Mouse (Mus musculus): ENCODE results near the gene Spata2l. TPM values are rescaled to one million over a fixed set of nuclear protein-coding genes. Genes with fewer than 3 reads are reported as not detected.

Gene Spata2l
- total RNA-seq (2023): 11.0 TPM

GRCm38 (mm10) chr8:123235520-123236497 lies at the start of gene Spata2l:
Gene Spata2l (minus strand): TSS chr8:123236233.

GRCm38 (mm10) chr8:123254099-123254885 lies 18.3 kb upstream of the Spata2l start, which contains the start of the genes Zfp276 and Vps9d1:
Gene Zfp276 (plus strand): TSS chr8:123254195.
Gene Vps9d1 (minus strand): TSS chr8:123254348.

GRCm38 (mm10) chr8:123224278-123225266 lies 11.5 kb downstream of the Spata2l start, which contains the start of gene Cdk10:
Gene Cdk10 (plus strand): TSS chr8:123224842.

GRCm38 (mm10) chr8:123212321-123213117 lies 23.5 kb downstream of the Spata2l start, which contains the start of the genes Chmp1a and Spata33:
Gene Chmp1a (minus strand): TSS chr8:123212763.
Gene Spata33 (plus strand): TSS chr8:123212832.

GRCm38 (mm10) chr8:123185566-123186409 lies 50.2 kb downstream of the Spata2l start, which contains the start of gene Dpep1:
Gene Dpep1 (plus strand): TSS chr8:123186242.

Other genes with a start within 250 kb of the Spata2l start
- 332 TPM for gene Ankrd11, start 194.0 kb downstream of the Spata2l start, total RNA-seq (2023)
- gene Spg7, start 173.3 kb downstream of the Spata2l start, total RNA-seq (2023): 73.0 TPM
- 2,109 TPM for gene Rpl13, start 133.9 kb downstream of the Spata2l start, total RNA-seq (2023)
- 0.85 TPM for gene Cpne7, start 118.9 kb downstream of the Spata2l start, total RNA-seq (2023)
- gene Sult5a1, start 77.9 kb downstream of the Spata2l start, total RNA-seq (2023): not detected
- gene Dpep1, start 50.0 kb downstream of the Spata2l start, total RNA-seq (2023): not detected
- gene Chmp1a, start 23.5 kb downstream of the Spata2l start, total RNA-seq (2023): 84.7 TPM
- not detected for gene Spata33, start 23.4 kb downstream of the Spata2l start, total RNA-seq (2023)
- gene Cdk10, start 11.4 kb downstream of the Spata2l start, total RNA-seq (2023): 36.5 TPM
- 25.1 TPM for gene Zfp276, start 18.0 kb upstream of the Spata2l start, total RNA-seq (2023)
- gene Vps9d1, start 18.1 kb upstream of the Spata2l start, total RNA-seq (2023): 28.8 TPM
- gene Fanca, start 82.3 kb upstream of the Spata2l start, total RNA-seq (2023): 10.6 TPM
- gene Spire2, start 96.5 kb upstream of the Spata2l start, total RNA-seq (2023): not detected
- gene Tcf25, start 137.5 kb upstream of the Spata2l start, total RNA-seq (2023): 247 TPM
- not detected for gene Mc1r, start 170.9 kb upstream of the Spata2l start, total RNA-seq (2023)
- 0.41 TPM for gene Tubb3, start 175.2 kb upstream of the Spata2l start, total RNA-seq (2023)
- gene Def8, start 187.3 kb upstream of the Spata2l start, total RNA-seq (2023): 13.2 TPM
- gene Afg3l1, start 241.7 kb upstream of the Spata2l start, total RNA-seq (2023): 46.9 TPM